Comparison of ENCODE assay signal across 10 mouse cellular contexts in the genomic region with DNA sequence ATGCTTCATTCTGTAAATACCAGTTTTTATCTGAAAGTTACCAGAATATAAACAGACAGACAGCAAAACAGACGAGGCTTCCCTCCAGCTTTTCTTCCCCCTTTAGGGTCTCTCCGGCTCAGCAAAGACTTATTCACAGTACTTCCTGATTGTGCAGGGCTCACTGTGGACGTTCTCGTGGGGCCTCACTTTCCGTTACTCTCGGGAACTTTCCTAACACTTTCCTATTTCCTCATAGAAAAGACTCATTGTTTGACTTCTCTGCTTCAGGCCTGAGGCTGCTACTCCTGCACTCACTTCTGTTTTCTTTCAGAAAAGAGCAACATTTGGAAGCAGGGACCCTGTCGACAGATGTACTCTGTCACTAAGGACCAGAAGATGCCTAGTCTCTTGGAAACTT.
DNase-seq lines count a peak whose midpoint lies in the region; ATAC-seq lines count a peak whose summit lies in the region.
"Had no signal": no experiment of that assay in that cellular context is flagged by ENCODE, and none has a peak within 500 bp of the region (broad histone marks: within the 10 kb centered on the region; RNA-seq: fewer than 3 reads in every experiment).

No protein-coding gene starts in this region.

- H3K27ac ChIP-seq in embryonic facial prominence, embryonic 12.5 days, result peak overlapping the region; percentile 61
- peak overlapping the region; percentile 39 to 56 for H3K27ac ChIP-seq in heart, embryonic 14.5 days (replicated peaks in 1 of 2; ENCODE audit: control insufficient read depth in 1 of 2, insufficient read depth in 1 of 2, low read depth in 2 of 2, low read length in 2 of 2)
- H3K27ac ChIP-seq in midbrain, embryonic 11.5 days (ENCODE audit: low read depth, low read length), result no peak overlapping the region
- H3K27ac ChIP-seq: midbrain, embryonic 12.5 days had no signal

- no peaks in the 10 kb centered on the region for H3K27me3 ChIP-seq in embryonic facial prominence, embryonic 12.5 days
- H3K27me3 ChIP-seq in heart, embryonic 14.5 days (ENCODE audit: control insufficient read depth, insufficient read depth, low read length), result 0 out of 2 replicates have a peak, but pooled peaks cover 2% of the 10 kb centered on the region
- H3K27me3 ChIP-seq in midbrain, embryonic 11.5 days (ENCODE audit: control insufficient read depth, insufficient read depth, low read length), result no peaks in the 10 kb centered on the region
- H3K27me3 ChIP-seq: midbrain, embryonic 12.5 days had no signal

- WGBS in embryonic facial prominence, embryonic 12.5 days, result 22% methylated on average over 7 of the region's 7 CpGs
- 37% methylated on average over 7 of the region's 7 CpGs for WGBS in heart, embryonic 14.5 days
- WGBS in midbrain, embryonic 11.5 days, result 73% methylated on average over 7 of the region's 7 CpGs

- no peak for ATAC-seq in embryonic facial prominence, embryonic 12.5 days (ENCODE audit: insufficient number of reproducible peaks, insufficient read depth, low FRiP score, low TSS enrichment)
- no peak for ATAC-seq in heart, embryonic 14.5 days (ENCODE audit: insufficient number of reproducible peaks, insufficient read depth, low FRiP score, low read depth)
- no peak for ATAC-seq in midbrain, embryonic 11.5 days (ENCODE audit: low FRiP score)

- DNase-seq in kidney, postnatal 4 days, result peak; percentile 7 to 9
- DNase-seq in kidney, postnatal 36 days, result no peak
- peak; percentile 11 for DNase-seq in lung, postnatal 14 days
- DNase-seq in left cerebral cortex, adult 11 months (ENCODE audit: low spot score), result no peak
- no peak for DNase-seq in midbrain, embryonic 11.5 days (ENCODE audit: low spot score, missing footprints)
- no peak for DNase-seq in cerebellum, adult 8-10 months
- DNase-seq: thymus, postnatal 36 days had no signal

- no peak overlapping the region for H3K4me3 ChIP-seq in embryonic facial prominence, embryonic 12.5 days
- no peak overlapping the region for H3K4me3 ChIP-seq in heart, embryonic 14.5 days (ENCODE audit: control insufficient read depth in 1 of 2, insufficient read depth in 1 of 2, low read depth in 1 of 2, low read length in 2 of 2)
- H3K4me3 ChIP-seq in midbrain, embryonic 11.5 days (ENCODE audit: low read depth, low read length), result no peak overlapping the region
- H3K4me3 ChIP-seq: midbrain, embryonic 12.5 days had no signal

- no peak overlapping the region for H3K9ac ChIP-seq in embryonic facial prominence, embryonic 12.5 days
- H3K9ac ChIP-seq in heart, embryonic 14.5 days (ENCODE audit: low read length), result no peak overlapping the region
- H3K9ac ChIP-seq in midbrain, embryonic 11.5 days (ENCODE audit: low read length), result no peak overlapping the region
- H3K9ac ChIP-seq: midbrain, embryonic 12.5 days had no signal

- H3K4me2 ChIP-seq in embryonic facial prominence, embryonic 12.5 days (replicated peaks), result no peak overlapping the region
- H3K4me2 ChIP-seq in heart, embryonic 14.5 days (ENCODE audit: low read length), result no peak overlapping the region
- H3K4me2 ChIP-seq in midbrain, embryonic 11.5 days, result no peak overlapping the region
- H3K4me2 ChIP-seq: midbrain, embryonic 12.5 days had no signal

- no peaks in the 10 kb centered on the region for H3K36me3 ChIP-seq in embryonic facial prominence, embryonic 12.5 days
- H3K36me3 ChIP-seq in heart, embryonic 14.5 days (ENCODE audit: control insufficient read depth, insufficient read depth, low read length), result no peaks in the 10 kb centered on the region
- H3K36me3 ChIP-seq in midbrain, embryonic 11.5 days (ENCODE audit: control insufficient read depth, insufficient read depth, low read length), result no peaks in the 10 kb centered on the region
- H3K36me3 ChIP-seq: midbrain, embryonic 12.5 days had no signal

- H3K4me1 ChIP-seq in embryonic facial prominence, embryonic 12.5 days, result peaks cover 10% of the 10 kb centered on the region
- H3K4me1 ChIP-seq in heart, embryonic 14.5 days (ENCODE audit: control insufficient read depth in 2 of 2, insufficient read depth in 2 of 2, low read length in 2 of 2), result peaks cover 0 to 10% of the 10 kb centered on the region in 2 experiments; a peak in 1 of 4 replicates
- no peaks in the 10 kb centered on the region for H3K4me1 ChIP-seq in midbrain, embryonic 11.5 days (ENCODE audit: control insufficient read depth, insufficient read depth, low read length)

- no peaks in the 10 kb centered on the region for H3K9me3 ChIP-seq in embryonic facial prominence, embryonic 12.5 days
- no peaks in the 10 kb centered on the region for H3K9me3 ChIP-seq in heart, embryonic 14.5 days (ENCODE audit: control insufficient read depth, low read length)
- H3K9me3 ChIP-seq in midbrain, embryonic 11.5 days (ENCODE audit: control insufficient read depth, low read length), result no peaks in the 10 kb centered on the region
- H3K9me3 ChIP-seq: midbrain, embryonic 12.5 days had no signal

Comparison
In these comparisons a context has a peak if more than half of its experiments do, and no peak if none do; other contexts are left out.
1. DNase-seq: peak in kidney, postnatal 4 days (2 of 2) and lung, postnatal 14 days (single experiment); none in kidney, postnatal 36 days (0 of 2), left cerebral cortex, adult 11 months (single experiment), midbrain, embryonic 11.5 days (single experiment) and cerebellum, adult 8-10 months (single experiment).